Mouse (Mus musculus) E14TG2a.4 (cell line): Measurements from ENCODE around the gene Nudt19.

Experiments used
- H3K27me3 ChIP-seq: 2 replicates; pipeline ENCODE4 v1.6.1; 2014; ENCODE audit warnings: low read length, control low read depth; ENCODE audit not compliant: insufficient read depth
- H3K36me3 ChIP-seq: 2 replicates; pipeline ENCODE4 v1.6.1; 2014; ENCODE audit warnings: low read length, control low read depth; ENCODE audit not compliant: insufficient read depth
- H3K4me1 ChIP-seq: replicated peaks from 2 replicates; pipeline ENCODE4 v1.6.1; 2014; ENCODE audit warnings: low read depth, low read length, control low read depth
- H3K4me3 ChIP-seq: replicated peaks from 2 replicates; pipeline ENCODE4 v1.5.1; 2014; ENCODE audit warnings: mild to moderate bottlenecking, low read length
- H3K9me3 ChIP-seq: 2 replicates; pipeline ENCODE4 v1.6.1; 2014; ENCODE audit warnings: low read length, control low read depth
- CTCF ChIP-seq: conservative IDR thresholded peaks from 2 replicates; pipeline ENCODE4 v1.5.1; 2014; ENCODE audit warnings: low read length
- NANOG ChIP-seq: IDR thresholded peaks from 2 replicates; pipeline ENCODE4 v1.6.1; 2014; ENCODE audit warnings: borderline replicate concordance, low read length, mixed read lengths
- POU5F1 ChIP-seq: IDR thresholded peaks from 2 replicates; pipeline ENCODE4 v1.6.1; 2014; ENCODE audit warnings: low read length, borderline replicate concordance

Gene Nudt19

GRCm38 (mm10) chr7:35556205-35556603, at the start of gene Nudt19:
Gene Nudt19 (minus strand): TSS chr7:35556304.
- no peaks in the 10 kb centered on the region for H3K27me3 ChIP-seq
- no peaks in the 10 kb centered on the region for H3K9me3 ChIP-seq
- peaks cover 15% of the 10 kb centered on the region for H3K36me3 ChIP-seq
- H3K4me3 ChIP-seq: peak within 1 kb of the TSS; percentile 89
- TF ChIP-seq NANOG: no peak
- no peak for TF ChIP-seq CTCF
- TF ChIP-seq POU5F1: no peak
- H3K4me1 ChIP-seq: peaks cover 32% of the 10 kb centered on the region

DNA sequence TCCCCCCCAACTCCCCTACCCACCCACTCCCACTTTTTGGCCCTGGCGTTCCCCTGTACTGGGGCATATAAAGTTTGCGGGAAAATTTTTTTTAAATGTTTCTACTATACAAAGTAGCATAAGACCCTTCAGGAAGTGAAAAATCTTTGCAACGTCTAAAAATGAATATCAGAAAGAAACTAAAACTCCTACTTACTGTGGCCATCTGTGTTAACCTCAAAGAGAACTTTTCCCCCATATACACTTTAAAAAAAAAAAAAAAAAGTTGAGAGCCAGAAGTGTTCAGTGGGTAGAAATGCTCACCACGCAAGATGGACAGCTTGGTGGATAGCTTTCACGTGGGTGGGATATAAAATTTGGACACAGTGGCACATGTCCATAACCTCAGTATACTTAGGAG, 46.7 kb upstream of the Nudt19 start:
- TF ChIP-seq POU5F1 (no peak), NANOG (no peak), CTCF (no peak)

GRCm38 (mm10) chr7:35601106-35601505, 45.0 kb upstream of the Nudt19 start:
- no peaks in the 10 kb centered on the region for H3K27me3 ChIP-seq
- peaks cover 75% of the 10 kb centered on the region for H3K36me3 ChIP-seq
- peaks cover 20% of the 10 kb centered on the region for H3K4me1 ChIP-seq
- no peak overlapping the region for H3K4me3 ChIP-seq
- TF ChIP-seq NANOG (no peak), CTCF (no peak), POU5F1 (no peak)
- no peaks in the 10 kb centered on the region for H3K9me3 ChIP-seq

More for the DNA sequence above, 46.7 kb upstream of the Nudt19 start:
- no peaks in the 10 kb centered on the region for H3K27me3 ChIP-seq
- no peaks in the 10 kb centered on the region for H3K9me3 ChIP-seq
- no peak overlapping the region for H3K4me3 ChIP-seq
- peaks cover 20% of the 10 kb centered on the region for H3K4me1 ChIP-seq
- H3K36me3 ChIP-seq: peaks cover 75% of the 10 kb centered on the region

DNA sequence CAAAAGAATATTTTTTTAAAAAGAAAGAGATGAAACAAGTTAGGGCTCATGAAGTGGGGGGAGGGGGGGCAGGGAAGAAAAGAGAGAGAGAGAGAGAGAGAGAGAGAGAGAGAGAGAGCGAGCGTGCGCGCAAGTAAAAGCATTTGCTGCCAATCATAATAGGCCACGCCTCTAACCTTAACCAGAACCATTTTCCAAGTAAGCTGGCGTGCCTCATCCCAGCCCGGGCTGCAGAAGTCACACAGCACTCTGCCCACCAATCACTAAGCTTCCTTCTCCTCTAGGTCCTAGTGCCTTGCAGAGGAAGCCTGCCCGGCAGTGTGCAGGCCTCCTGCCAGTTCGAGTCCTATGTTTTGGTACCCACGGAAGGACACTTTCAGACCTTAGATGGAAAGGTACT, 43.9 kb upstream of the Nudt19 start:
- Histone ChIP-seq H3K36me3 (peaks cover 81% of the 10 kb centered on the region), H3K9me3 (no peaks in the 10 kb centered on the region), H3K27me3 (no peaks in the 10 kb centered on the region), H3K4me1 (peaks cover 29% of the 10 kb centered on the region), H3K4me3 (no peak overlapping the region)
- TF ChIP-seq POU5F1 (no peak), CTCF (no peak), NANOG (no peak)

DNA sequence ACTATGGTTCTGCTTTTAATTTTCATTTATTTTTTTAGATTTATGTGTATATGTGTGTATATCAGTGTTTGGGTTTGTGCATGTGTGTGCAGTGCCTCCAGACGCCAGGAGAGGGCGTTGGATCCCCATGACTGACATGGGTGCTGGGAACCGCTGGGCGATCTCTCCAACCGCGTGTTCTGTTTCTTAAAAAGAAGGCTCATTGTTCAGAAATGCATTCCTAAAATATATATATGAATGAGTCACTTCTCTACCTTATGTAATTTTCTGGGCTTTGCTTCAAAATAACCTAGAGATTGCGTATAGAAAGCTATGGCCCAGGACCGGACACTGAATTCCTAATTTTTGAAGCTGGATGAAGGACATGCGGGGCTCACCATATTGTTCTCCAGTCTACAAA, 43.4 kb upstream of the Nudt19 start:
- Histone ChIP-seq H3K36me3 (peaks cover 83% of the 10 kb centered on the region), H3K4me3 (no peak overlapping the region), H3K27me3 (no peaks in the 10 kb centered on the region), H3K9me3 (no peaks in the 10 kb centered on the region), H3K4me1 (peaks cover 34% of the 10 kb centered on the region)
- TF ChIP-seq CTCF: peak; percentile 74
- no peak for TF ChIP-seq NANOG

- H3K36me3 ChIP-seq: peaks cover 78% of the 10 kb centered on the region
- H3K4me1 ChIP-seq: peaks cover 49% of the 10 kb centered on the region
- no peaks in the 10 kb centered on the region for H3K27me3 ChIP-seq
- H3K9me3 ChIP-seq: no peaks in the 10 kb centered on the region
- H3K4me3 ChIP-seq: no peak overlapping the region
- TF ChIP-seq POU5F1: no peak
- TF ChIP-seq CTCF: no peak
- TF ChIP-seq NANOG: no peak
Measured at GRCm38 (mm10) chr7:35594311-35594710, 38.2 kb upstream of the Nudt19 start.

- no peaks in the 10 kb centered on the region for H3K27me3 ChIP-seq
- TF ChIP-seq POU5F1 (no peak), NANOG (no peak), CTCF (no peak)
- peaks cover 61% of the 10 kb centered on the region for H3K36me3 ChIP-seq
- no peak overlapping the region for H3K4me3 ChIP-seq
- peaks cover 64% of the 10 kb centered on the region for H3K4me1 ChIP-seq
- no peaks in the 10 kb centered on the region for H3K9me3 ChIP-seq
Measured at GRCm38 (mm10) chr7:35590731-35591191, 34.7 kb upstream of the Nudt19 start.

- H3K36me3 ChIP-seq: peaks cover 48% of the 10 kb centered on the region
- H3K9me3 ChIP-seq: no peaks in the 10 kb centered on the region
- H3K4me3 ChIP-seq: no peak overlapping the region
- H3K27me3 ChIP-seq: peaks cover 8% of the 10 kb centered on the region
- TF ChIP-seq NANOG (no peak), POU5F1 (no peak), CTCF (no peak)
- H3K4me1 ChIP-seq: peaks cover 55% of the 10 kb centered on the region
Measured at GRCm38 (mm10) chr7:35589485-35589884, 33.4 kb upstream of the Nudt19 start.
